Mouse (Mus musculus) cerebellum, adult 9-11 months (tissue): ENCODE results near the gene Cx3cl1.

Experiments
- DNase-seq: peaks from one replicate; pipeline ENCODE4 v3.0.0; 2022

The Cx3cl1 gene

GRCm38 (mm10) chr8:94803551-94803950, 31.7 kb downstream of the Cx3cl1 start:
- DNase-seq: no peak

GRCm38 (mm10) chr8:94804546-94805340, 32.9 kb downstream of the Cx3cl1 start:
- no peak for DNase-seq

GRCm38 (mm10) chr8:94805811-94806210, 34.0 kb downstream of the Cx3cl1 start:
- DNase-seq: no peak

- DNase-seq: no peak
These were observed 35.7 kb downstream of the Cx3cl1 start for GRCm38 (mm10) chr8:94807506-94807905.

GRCm38 (mm10) chr8:94808372-94808771, 36.6 kb downstream of the Cx3cl1 start:
- no peak for DNase-seq

GRCm38 (mm10) chr8:94810153-94810552, 38.3 kb downstream of the Cx3cl1 start, which contains the start of gene Ccl17:
Ccl17 (plus strand) TSS chr8:94810453.
- DNase-seq: no peak

- DNase-seq: no peak
These were observed 39.0 kb downstream of the Cx3cl1 start for GRCm38 (mm10) chr8:94810855-94811254.

GRCm38 (mm10) chr8:94811654-94812053, 39.8 kb downstream of the Cx3cl1 start:
- no peak for DNase-seq

GRCm38 (mm10) chr8:94812645-94813098, 40.9 kb downstream of the Cx3cl1 start:
- DNase-seq: peak; percentile 85

- peak; percentile 28 for DNase-seq
These were observed 42.7 kb downstream of the Cx3cl1 start for GRCm38 (mm10) chr8:94814556-94814955.

GRCm38 (mm10) chr8:94817933-94818332, 46.1 kb downstream of the Cx3cl1 start:
- no peak for DNase-seq

GRCm38 (mm10) chr8:94819671-94820179, 47.9 kb downstream of the Cx3cl1 start:
- DNase-seq: no peak

GRCm38 (mm10) chr8:94820553-94820952, 48.7 kb downstream of the Cx3cl1 start:
- no peak for DNase-seq

GRCm38 (mm10) chr8:94821381-94821780, 49.6 kb downstream of the Cx3cl1 start:
- no peak for DNase-seq

- DNase-seq: peak; percentile 37
These were observed 51.1 kb downstream of the Cx3cl1 start for GRCm38 (mm10) chr8:94822637-94823560.

- no peak for DNase-seq
These were observed 53.4 kb downstream of the Cx3cl1 start for GRCm38 (mm10) chr8:94825170-94825569.

GRCm38 (mm10) chr8:94826210-94826609, 54.4 kb downstream of the Cx3cl1 start:
- no peak for DNase-seq

- DNase-seq: no peak
These were observed 56.5 kb downstream of the Cx3cl1 start for GRCm38 (mm10) chr8:94828284-94828683.
